Mouse (Mus musculus) CD4-positive helper T cell, adult 2 months (primary cell): ENCODE data around the gene Rnf157.

Experiments used
- DNase-seq: peaks from one replicate; pipeline ENCODE4 v3.0.0-alpha.2; 2012; ENCODE audit warnings: low read depth, missing footprints, low spot score

Rnf157 gene

GRCm38 (mm10) chr11:116337000-116337399 lies 75.8 kb downstream of the Rnf157 start:
- no peak for DNase-seq

- DNase-seq: no peak
Measured at GRCm38 (mm10) chr11:116336393-116336792, 76.4 kb downstream of the Rnf157 start.

GRCm38 (mm10) chr11:116335244-116336036 lies 77.4 kb downstream of the Rnf157 start, which contains the start of gene Foxj1:
Gene Foxj1, minus strand, starts transcription at chr11:116335399.
- DNase-seq: peak; percentile 96

- no peak for DNase-seq
Measured at GRCm38 (mm10) chr11:116334417-116334782, 78.4 kb downstream of the Rnf157 start.

- peak; percentile 26 for DNase-seq
Measured at GRCm38 (mm10) chr11:116333526-116334416, 79.1 kb downstream of the Rnf157 start.

- no peak for DNase-seq
Measured at GRCm38 (mm10) chr11:116332983-116333270, 79.9 kb downstream of the Rnf157 start.

- no peak for DNase-seq
Measured at GRCm38 (mm10) chr11:116332232-116332982, 80.4 kb downstream of the Rnf157 start.

GRCm38 (mm10) chr11:116330211-116330518 lies 82.7 kb downstream of the Rnf157 start:
- no peak for DNase-seq

GRCm38 (mm10) chr11:116329314-116330210 lies 83.3 kb downstream of the Rnf157 start:
- no peak for DNase-seq

- no peak for DNase-seq
Measured at GRCm38 (mm10) chr11:116326963-116327603, 85.7 kb downstream of the Rnf157 start.

- peak; percentile 84 for DNase-seq
Measured at GRCm38 (mm10) chr11:116318719-116319659, 93.8 kb downstream of the Rnf157 start.

GRCm38 (mm10) chr11:116312359-116312758 lies 100.5 kb downstream of the Rnf157 start:
- no peak for DNase-seq

- DNase-seq: no peak
Measured at GRCm38 (mm10) chr11:116311169-116311568, 101.7 kb downstream of the Rnf157 start.

GRCm38 (mm10) chr11:116309601-116310000 lies 103.2 kb downstream of the Rnf157 start:
- no peak for DNase-seq

GRCm38 (mm10) chr11:116307762-116308531 lies 104.9 kb downstream of the Rnf157 start:
- no peak for DNase-seq

GRCm38 (mm10) chr11:116307019-116307725 lies 105.7 kb downstream of the Rnf157 start, which contains the start of gene Exoc7:
Gene Exoc7, minus strand, starts transcription at chr11:116307233.
- no peak for DNase-seq

- peak; percentile 96 for DNase-seq
Measured at GRCm38 (mm10) chr11:116306126-116306982, 106.5 kb downstream of the Rnf157 start.
